Mouse (Mus musculus) CH12.LX (cell line): ENCODE data around the gene Slc12a5.

Experiments
- BHLHE40 ChIP-seq: IDR thresholded peaks from 2 replicates; pipeline ENCODE4 v1.6.1; 2011; ENCODE audit warnings: mild to moderate bottlenecking, low read depth, low read length, improper control_type of control experiment
- POLR2A ChIP-seq: IDR thresholded peaks from 2 replicates; pipeline ENCODE4 v1.6.1; 2011; ENCODE audit warnings: low read depth, mild to moderate bottlenecking, improper control_type of control experiment, low read length
- RCOR1 ChIP-seq: conservative IDR thresholded peaks from 2 replicates; pipeline ENCODE4 v1.6.1; 2012; ENCODE audit warnings: low read depth, mild to moderate bottlenecking, inconsistent platforms, low read length, improper control_type of control experiment

- no peak for TF ChIP-seq BHLHE40
- no peak for TF ChIP-seq POLR2A
- no peak for TF ChIP-seq RCOR1
Measured at GRCm38 (mm10) chr2:165010351-165010750, 49.7 kb downstream of the Slc12a5 start.
